Mouse (Mus musculus) embryo, embryonic 11.5 days (tissue): Measurements from ENCODE around the gene Chdh.

ENCODE experiments used
- DNase-seq: peaks from one replicate; pipeline ENCODE4 v3.0.0-alpha.2; 2012; ENCODE audit warnings: low read depth, low spot score

Gene Chdh

GRCm38 (mm10) chr14:30011886-30012560 is 3.2 kb downstream of the Chdh start:
- DNase-seq, result no peak

- DNase-seq, result no peak
These were observed 5.7 kb downstream of the Chdh start for GRCm38 (mm10) chr14:30014487-30014886.

- DNase-seq, result no peak
These were observed 6.2 kb downstream of the Chdh start for GRCm38 (mm10) chr14:30015008-30015407.

- DNase-seq, result no peak
These were observed 7.8 kb downstream of the Chdh start for GRCm38 (mm10) chr14:30016666-30017065.

GRCm38 (mm10) chr14:30017794-30018462 is 9.1 kb downstream of the Chdh start:
- DNase-seq, result no peak

- DNase-seq, result no peak
These were observed 9.6 kb downstream of the Chdh start for GRCm38 (mm10) chr14:30018463-30018801.

- DNase-seq, result no peak
These were observed 10.0 kb downstream of the Chdh start for GRCm38 (mm10) chr14:30018846-30019245.

GRCm38 (mm10) chr14:30019375-30019774 is 10.6 kb downstream of the Chdh start:
- DNase-seq, result no peak

- DNase-seq, result no peak
These were observed 11.2 kb downstream of the Chdh start for GRCm38 (mm10) chr14:30019792-30020575.

GRCm38 (mm10) chr14:30022471-30022870 is 13.6 kb downstream of the Chdh start:
- no peak for DNase-seq

GRCm38 (mm10) chr14:30024387-30024786 is 15.6 kb downstream of the Chdh start:
- DNase-seq, result no peak

- no peak for DNase-seq
These were observed 18.6 kb downstream of the Chdh start for GRCm38 (mm10) chr14:30027378-30027777.

- DNase-seq, result no peak
These were observed 24.6 kb downstream of the Chdh start for GRCm38 (mm10) chr14:30033405-30033804.

GRCm38 (mm10) chr14:30038431-30038830 is 29.6 kb downstream of the Chdh start:
- DNase-seq, result no peak

- DNase-seq, result no peak
These were observed 30.6 kb downstream of the Chdh start for GRCm38 (mm10) chr14:30039413-30039812.

GRCm38 (mm10) chr14:30041836-30042235 is 33.0 kb downstream of the Chdh start:
- DNase-seq, result no peak

- DNase-seq, result no peak
These were observed 34.6 kb downstream of the Chdh start for GRCm38 (mm10) chr14:30043356-30043940.

GRCm38 (mm10) chr14:30045239-30045638 is 36.4 kb downstream of the Chdh start:
- no peak for DNase-seq

- DNase-seq, result no peak
These were observed 36.9 kb downstream of the Chdh start for GRCm38 (mm10) chr14:30045704-30046220.

- DNase-seq, result no peak
These were observed 38.2 kb downstream of the Chdh start for GRCm38 (mm10) chr14:30046976-30047375.

- no peak for DNase-seq
These were observed 39.2 kb downstream of the Chdh start for GRCm38 (mm10) chr14:30048049-30048448.

- DNase-seq, result no peak
These were observed 41.5 kb downstream of the Chdh start for GRCm38 (mm10) chr14:30050280-30050679.
